Mouse (Mus musculus) G1E (cell line): ENCODE measurements around the gene Nsg2. TPM values are rescaled to one million over a fixed set of nuclear protein-coding genes. Genes with fewer than 3 reads are reported as not detected.

Experiments
- ATAC-seq: 2 replicates; pipeline ENCODE4 v1.8.0; 2016; ENCODE audit warnings: mild to moderate bottlenecking; ENCODE audit not compliant: insufficient number of reproducible peaks, poor library complexity, low FRiP score, severe bottlenecking; ENCODE audit errors: extremely low read depth
- DNase-seq: peaks from one replicate; pipeline ENCODE4 v3.0.0; 2012; ENCODE audit warnings: low spot score
- H3K27me3 ChIP-seq: 2 replicates; pipeline ENCODE4 v1.6.1; 2012; ENCODE audit warnings: mild to moderate bottlenecking, low read length, inconsistent platforms; ENCODE audit not compliant: insufficient read depth
- H3K36me3 ChIP-seq: replicated peaks from 2 replicates; pipeline ENCODE3; 2012; ENCODE audit warnings: mild to moderate bottlenecking, inconsistent platforms
- H3K4me1 ChIP-seq: 2 replicates; pipeline ENCODE4 v1.6.1; 2012; ENCODE audit warnings: low read depth, low read length, inconsistent platforms, mixed read lengths; ENCODE audit not compliant: insufficient read depth
- H3K4me3 ChIP-seq: 2 replicates; pipeline ENCODE4 v1.5.1; 2012; ENCODE audit warnings: low read depth, mild to moderate bottlenecking, inconsistent platforms, low read length, moderate library complexity, mixed read lengths
- H3K9me3 ChIP-seq: replicated peaks from 2 replicates; pipeline ENCODE4 v1.6.1; 2012; ENCODE audit warnings: inconsistent platforms
- CTCF ChIP-seq: IDR thresholded peaks from 2 replicates; pipeline ENCODE4 v1.5.1; 2012; ENCODE audit warnings: low read depth, low read length, inconsistent platforms, mixed read lengths
- GATA1 ChIP-seq: IDR thresholded peaks from 2 replicates; pipeline ENCODE4 v1.6.1; 2012; ENCODE audit warnings: borderline replicate concordance, low read length, inconsistent platforms, mixed read lengths
- GATA2 ChIP-seq: IDR thresholded peaks from 2 replicates; pipeline ENCODE4 v1.6.1; 2012; ENCODE audit warnings: low read depth, low read length, inconsistent platforms, borderline replicate concordance
- POLR2AphosphoS5 ChIP-seq: IDR thresholded peaks from 2 replicates; pipeline ENCODE4 v1.6.1; 2012; ENCODE audit warnings: low read depth, low read length, inconsistent platforms; ENCODE audit not compliant: insufficient replicate concordance
- TAL1 ChIP-seq: conservative IDR thresholded peaks from 2 replicates; pipeline ENCODE4 v1.6.1; 2012; ENCODE audit warnings: low read depth, low read length, inconsistent platforms, mixed read lengths
- polyA plus RNA-seq: library from polyadenylated mRNA; stranded (reverse); fragments of >175 nt; gene quantifications from 2 replicates; pipeline ENCODE4 v1.2.3, GENCODE M21; 2012
- total RNA-seq, 2 experiments: library from RNA; stranded (forward) in 1 of 2; stranded (reverse) in 1 of 2; fragments of 200-1000 nt in 1 of 2; fragments of >200 nt in 1 of 2; fragmentation: Nextera tagmentation in 1 of 2; gene quantifications; 2 replicates each; pipeline ENCODE4 v1.2.3; 2014 to 2017

Nsg2 gene
- total and polyA plus RNA-seq, 3 experiments: 0.49 TPM; not detected in 2

DNA sequence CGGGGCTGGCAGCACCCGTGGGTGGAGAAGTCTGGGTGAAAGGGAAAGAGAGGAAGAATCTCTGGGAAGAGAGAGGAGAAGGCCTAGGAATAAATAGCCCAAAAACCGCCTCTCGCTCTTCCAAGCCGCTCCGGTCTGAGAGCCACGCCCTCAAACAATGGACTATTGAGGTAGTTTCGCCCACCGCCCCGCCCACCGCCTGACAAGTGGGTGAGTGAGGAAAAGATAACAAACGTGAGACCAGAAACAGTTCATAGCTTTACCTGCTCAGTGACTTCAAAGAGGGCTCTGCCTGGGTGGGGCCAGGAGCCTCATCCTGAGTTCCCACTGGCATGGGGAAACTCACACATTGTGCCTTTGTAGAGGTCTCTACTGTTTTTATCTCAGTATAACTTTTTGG, 102.7 kb downstream of the Nsg2 start:
- H3K4me3 ChIP-seq: no peak overlapping the region
- no peaks in the 10 kb centered on the region for H3K9me3 ChIP-seq
- no peaks in the 10 kb centered on the region for H3K4me1 ChIP-seq
- no peaks in the 10 kb centered on the region for H3K36me3 ChIP-seq
- no peak for ATAC-seq
- H3K27me3 ChIP-seq: peaks cover 6% of the 10 kb centered on the region; the same call in 1 of the 2 replicates
- no peak for DNase-seq
- no peak for TF ChIP-seq TAL1
- TF ChIP-seq POLR2AphosphoS5: no peak

DNA sequence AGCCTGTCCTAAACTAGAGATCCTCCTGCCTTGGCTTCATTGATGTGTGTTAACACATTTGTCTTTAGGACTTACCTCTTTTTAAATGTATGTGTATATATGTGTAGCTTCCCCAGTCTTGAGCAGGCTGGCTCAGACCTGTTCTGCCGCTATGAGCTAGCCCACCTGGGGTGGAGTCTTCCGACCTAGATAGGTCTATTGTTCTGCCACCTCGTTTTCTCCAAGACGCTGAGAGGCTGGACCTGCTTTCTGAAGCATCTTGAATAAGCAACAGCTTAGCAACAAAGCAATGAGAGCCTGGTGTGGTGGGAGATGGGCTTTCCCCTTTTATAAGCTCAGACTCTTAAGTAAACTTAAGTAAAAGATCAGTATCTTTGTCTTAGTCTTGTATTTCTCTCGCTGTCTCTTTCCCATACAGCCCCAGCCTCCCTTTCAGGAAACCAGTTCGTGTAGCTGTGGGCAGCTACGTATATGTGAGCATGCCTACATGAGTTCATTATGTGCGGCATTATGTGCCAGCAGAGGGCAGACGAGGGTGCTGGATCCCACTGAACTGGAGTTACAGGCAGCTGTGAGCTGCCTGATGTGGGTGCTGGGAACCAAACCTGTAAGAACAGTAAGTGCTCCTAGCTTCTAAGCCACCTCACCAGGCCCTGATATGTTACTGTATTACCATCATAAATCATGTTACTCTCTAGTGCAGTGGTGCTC, 104.3 kb downstream of the Nsg2 start:
- no peaks in the 10 kb centered on the region for H3K36me3 ChIP-seq
- ATAC-seq: no peak
- H3K4me3 ChIP-seq: no peak overlapping the region
- H3K9me3 ChIP-seq: no peaks in the 10 kb centered on the region
- no peak for DNase-seq
- TF ChIP-seq GATA1: no peak
- H3K27me3 ChIP-seq: peaks cover 6% of the 10 kb centered on the region; the same call in 1 of the 2 replicates
- no peaks in the 10 kb centered on the region for H3K4me1 ChIP-seq

DNA sequence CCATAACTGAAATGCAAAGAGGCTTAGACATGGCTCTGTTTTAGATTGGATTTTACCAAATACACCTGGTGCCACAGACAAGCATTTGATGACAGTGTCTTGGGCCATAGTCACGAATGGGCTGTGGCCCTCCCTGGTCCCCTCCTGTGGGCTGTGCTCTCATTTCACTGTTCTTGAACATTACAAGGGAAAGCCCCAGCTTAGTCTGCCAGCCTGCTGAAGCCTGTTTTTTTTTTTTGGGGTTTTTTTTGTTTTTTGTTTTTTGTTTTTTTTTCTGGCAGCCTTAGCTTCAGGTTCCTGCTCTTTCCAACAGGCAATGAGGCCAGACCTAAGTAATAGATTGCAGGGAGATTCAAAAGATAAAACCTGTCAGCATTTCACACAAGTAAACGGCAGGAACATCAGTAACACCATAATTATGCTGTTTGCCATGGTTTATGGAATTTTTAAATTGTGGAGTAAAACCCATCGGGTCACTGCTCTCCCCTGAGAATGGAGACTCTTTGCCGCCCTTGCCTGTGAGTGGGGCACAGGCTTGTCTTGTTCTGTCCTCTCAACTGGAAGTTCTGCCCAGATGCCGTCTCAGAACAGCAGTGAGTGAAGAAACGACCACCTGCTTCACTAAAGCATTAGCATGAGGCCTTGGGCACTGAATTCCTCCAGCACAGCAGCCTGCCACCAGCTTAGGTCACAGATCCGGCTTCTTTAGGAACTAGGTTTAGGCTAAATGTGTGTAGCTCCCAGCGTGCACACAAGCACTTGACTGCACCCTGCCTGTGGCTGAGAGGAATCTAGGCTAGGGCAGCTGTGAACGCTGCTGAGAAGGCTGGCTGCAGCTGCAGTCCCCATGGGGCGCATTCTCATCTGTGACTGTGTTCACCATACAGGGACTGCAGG, 105.7 kb downstream of the Nsg2 start:
- ATAC-seq (no peak), DNase-seq (no peak)
- H3K27me3 ChIP-seq: peaks cover 3% of the 10 kb centered on the region; the same call in 1 of the 2 replicates
- no peaks in the 10 kb centered on the region for H3K36me3 ChIP-seq
- no peak overlapping the region for H3K4me3 ChIP-seq
- no peaks in the 10 kb centered on the region for H3K4me1 ChIP-seq
- no peak for TF ChIP-seq GATA1
- TF ChIP-seq POLR2AphosphoS5: no peak
- TF ChIP-seq CTCF: no peak
- no peak for TF ChIP-seq TAL1
- TF ChIP-seq GATA2: no peak
- H3K9me3 ChIP-seq: no peaks in the 10 kb centered on the region

DNA sequence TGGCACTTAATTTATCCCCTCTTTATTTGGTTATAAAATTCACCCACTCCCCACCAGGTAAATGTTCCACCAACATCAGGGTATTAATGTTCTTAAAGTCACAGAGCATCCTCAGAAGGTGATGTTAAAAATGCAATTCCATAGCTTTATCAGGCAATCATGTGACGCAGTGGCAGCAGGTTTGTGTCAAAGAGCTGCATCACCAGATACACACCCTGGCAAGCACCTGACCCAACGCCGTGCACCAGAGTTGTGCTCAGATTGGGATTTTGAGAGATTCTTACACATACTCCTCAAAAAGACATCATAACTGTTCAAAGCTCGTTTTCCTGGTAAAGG, 106.4 kb downstream of the Nsg2 start:
- H3K27me3 ChIP-seq: peaks cover 3% of the 10 kb centered on the region; the same call in 1 of the 2 replicates
- H3K4me1 ChIP-seq: no peaks in the 10 kb centered on the region
- DNase-seq (no peak), ATAC-seq (no peak)
- no peak overlapping the region for H3K4me3 ChIP-seq
- TF ChIP-seq GATA2 (no peak), GATA1 (no peak), TAL1 (no peak), CTCF (no peak), POLR2AphosphoS5 (no peak)
- H3K9me3 ChIP-seq: no peaks in the 10 kb centered on the region
- H3K36me3 ChIP-seq: no peaks in the 10 kb centered on the region

DNA sequence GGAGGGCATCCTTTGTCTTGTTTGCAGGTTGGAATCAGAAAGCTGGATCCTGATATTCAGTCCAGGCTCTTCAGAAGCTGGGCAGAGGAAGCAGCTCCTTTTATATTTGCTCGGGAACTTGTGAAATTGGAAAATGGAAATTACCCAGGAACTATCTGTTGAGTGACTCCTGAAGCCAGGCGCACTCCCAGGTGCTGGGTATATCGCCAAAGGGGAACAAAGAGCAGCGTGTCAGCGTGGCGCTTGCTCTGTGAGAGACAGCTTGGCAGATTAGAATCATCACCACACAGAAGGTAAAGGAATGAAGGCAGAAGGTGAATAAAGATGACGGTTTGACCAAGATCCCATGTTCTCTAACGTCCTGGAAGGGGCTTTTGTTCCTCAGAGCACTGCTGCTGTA, 108.2 kb downstream of the Nsg2 start:
- no peaks in the 10 kb centered on the region for H3K36me3 ChIP-seq
- no peaks in the 10 kb centered on the region for H3K9me3 ChIP-seq
- H3K4me1 ChIP-seq: no peaks in the 10 kb centered on the region
- TF ChIP-seq GATA2 (no peak), GATA1 (no peak), POLR2AphosphoS5 (no peak), TAL1 (no peak), CTCF (no peak)
- peaks cover 3% of the 10 kb centered on the region; the same call in 1 of the 2 replicates for H3K27me3 ChIP-seq
- ATAC-seq (no peak), DNase-seq (no peak)
- no peak overlapping the region for H3K4me3 ChIP-seq

Other genes with a start within 250 kb of the Nsg2 start
- gene Cpeb4, start 128.3 kb upstream of the Nsg2 start, total RNA-seq (2014; fragmentation: Nextera tagmentation): 57.4 and 84.2 TPM in 2 replicates
- gene Cpeb4, start 128.3 kb upstream of the Nsg2 start, total RNA-seq (2017): 27.6 and 30.4 TPM in 2 replicates
- 3.8 and 5.6 TPM in 2 replicates for gene Cpeb4, start 128.3 kb upstream of the Nsg2 start, polyA plus RNA-seq
- not detected in 2 replicates for gene 4930524B15Rik, start 34.9 kb upstream of the Nsg2 start, total RNA-seq (2014; fragmentation: Nextera tagmentation)
- gene 4930524B15Rik, start 34.9 kb upstream of the Nsg2 start, total RNA-seq (2017): not detected in 2 replicates
- gene 4930524B15Rik, start 34.9 kb upstream of the Nsg2 start, polyA plus RNA-seq: not detected in 2 replicates
- gene Il9r, start 199.8 kb downstream of the Nsg2 start, total RNA-seq (2014; fragmentation: Nextera tagmentation): 2.3 and 4.6 TPM in 2 replicates
- gene Il9r, start 199.8 kb downstream of the Nsg2 start, total RNA-seq (2017): 5.7 and 6.9 TPM in 2 replicates
- gene Il9r, start 199.8 kb downstream of the Nsg2 start, polyA plus RNA-seq: 2.6 and 4.0 TPM in 2 replicates
- gene Snrnp25, start 205.0 kb downstream of the Nsg2 start, total RNA-seq (2014; fragmentation: Nextera tagmentation): 9.2 and 20.0 TPM in 2 replicates
- gene Snrnp25, start 205.0 kb downstream of the Nsg2 start, total RNA-seq (2017): 62.5 and 68.7 TPM in 2 replicates
- 65.6 and 74.4 TPM in 2 replicates for gene Snrnp25, start 205.0 kb downstream of the Nsg2 start, polyA plus RNA-seq
- gene Rhbdf1, start 221.8 kb downstream of the Nsg2 start, total RNA-seq (2014; fragmentation: Nextera tagmentation): 0.19 and 0.30 TPM in 2 replicates
- 0.46 and 2.5 TPM in 2 replicates for gene Rhbdf1, start 221.8 kb downstream of the Nsg2 start, total RNA-seq (2017)
- 0.91 and 2.1 TPM in 2 replicates for gene Rhbdf1, start 221.8 kb downstream of the Nsg2 start, polyA plus RNA-seq
- 13.7 and 22.0 TPM in 2 replicates for gene Mpg, start 226.0 kb downstream of the Nsg2 start, total RNA-seq (2014; fragmentation: Nextera tagmentation)
- 12.7 and 17.0 TPM in 2 replicates for gene Mpg, start 226.0 kb downstream of the Nsg2 start, total RNA-seq (2017)
- 13.4 and 14.2 TPM in 2 replicates for gene Mpg, start 226.0 kb downstream of the Nsg2 start, polyA plus RNA-seq